Mouse (Mus musculus) neutrophil, adult 83 days (primary cell): Measurements from ENCODE around the gene Fbxo47. TPM values are rescaled to one million over a fixed set of nuclear protein-coding genes. Genes with fewer than 3 reads are reported as not detected.

Experiments
- total RNA-seq, 2 experiments: library from RNA; stranded (reverse); gene quantifications; one replicate each; pipeline ENCODE4 v1.2.4; 2023

Fbxo47 gene
- under 1 TPM in 1 of 2 experiments, not detected in 1; 0.72 TPM for total RNA-seq

DNA sequence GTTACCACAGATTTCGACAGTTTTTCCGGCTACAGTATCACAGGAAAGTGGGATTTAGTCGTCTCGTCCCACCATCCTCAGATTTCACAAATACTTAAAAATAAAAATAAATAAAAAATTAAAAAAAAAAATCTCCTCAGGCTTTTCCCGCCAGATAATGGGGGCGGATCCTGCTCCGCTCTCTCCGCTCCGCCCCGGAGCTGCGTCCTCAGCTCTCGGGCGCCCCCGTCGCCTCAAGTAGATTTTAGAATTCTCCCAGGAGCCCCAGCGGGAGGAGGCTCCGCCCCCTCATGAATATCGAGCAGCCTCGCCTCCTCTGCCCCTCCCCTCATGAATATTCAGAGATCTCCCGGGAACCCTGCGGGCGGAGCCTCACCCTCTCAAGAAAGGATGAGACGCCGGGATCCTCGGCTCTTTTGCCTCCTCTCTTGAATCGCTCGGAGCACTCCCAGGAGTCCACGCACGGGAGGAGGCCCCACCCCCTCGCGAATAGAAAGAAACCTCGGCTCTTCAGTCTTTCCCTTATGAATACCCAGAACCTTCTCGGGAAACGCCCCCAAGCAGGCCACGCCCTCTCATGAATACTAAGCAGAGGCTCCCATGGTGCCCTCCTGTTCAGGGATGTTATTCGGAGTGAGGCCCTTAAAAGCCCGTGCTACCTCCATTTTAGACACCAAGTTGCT, at the start of gene Fbxo47:
Fbxo47 (minus strand) TSS at position 237 of the 683 bp plus-strand sequence.

GRCm38 (mm10) chr11:97840539-97840954, 43.4 kb downstream of the Fbxo47 start, which contains the start of gene B230217C12Rik:
B230217C12Rik (plus strand) TSS chr11:97840780.

Other genes starting within 250 kb of the Fbxo47 start
- gene Mllt6, start 220.7 kb downstream of the Fbxo47 start, total RNA-seq: 1 to 10 TPM; 5.3 to 8.8 TPM
- gene Cisd3, start 198.3 kb downstream of the Fbxo47 start, total RNA-seq: 10 to 100 TPM in 1 of 2 experiments, 1 to 10 TPM in 1; 7.1 to 10.4 TPM
- gene Pcgf2, start 183.7 kb downstream of the Fbxo47 start, total RNA-seq: 1 to 10 TPM; 1.4 to 1.9 TPM
- 100 to 1,000 TPM; 121 to 137 TPM for gene Psmb3, start 180.8 kb downstream of the Fbxo47 start, total RNA-seq
- gene Pip4k2b, start 139.4 kb downstream of the Fbxo47 start, total RNA-seq: 10 to 100 TPM; 27.4 to 29.4 TPM
- 10 to 100 TPM; 28.3 to 34.7 TPM for gene Cwc25, start 117.6 kb downstream of the Fbxo47 start, total RNA-seq
- not detected for gene 1700001P01Rik, start 108.2 kb downstream of the Fbxo47 start, total RNA-seq
- gene Rpl23, start 101.7 kb downstream of the Fbxo47 start, total RNA-seq: 100 to 1,000 TPM; 609 to 647 TPM
- 100 to 1,000 TPM; 326 to 330 TPM for gene Lasp1, start 85.2 kb downstream of the Fbxo47 start, total RNA-seq
- gene B230217C12Rik, start 43.4 kb downstream of the Fbxo47 start, total RNA-seq: under 1 TPM; 0.70 to 0.90 TPM
- 10 to 100 TPM; 10.2 to 11.1 TPM for gene Plxdc1, start 102.3 kb upstream of the Fbxo47 start, total RNA-seq
- 10 to 100 TPM; 25.0 to 28.2 TPM for gene Arl5c, start 112.0 kb upstream of the Fbxo47 start, total RNA-seq
- gene Cacnb1, start 138.9 kb upstream of the Fbxo47 start, total RNA-seq: 1 to 10 TPM; 1.4 to 1.5 TPM
- gene Rpl19, start 142.6 kb upstream of the Fbxo47 start, total RNA-seq: 100 to 1,000 TPM; 699 to 703 TPM
- gene Stac2, start 169.3 kb upstream of the Fbxo47 start, total RNA-seq: not detected